ENCODE assay signal across 9 mouse cellular contexts in the genomic region with DNA sequence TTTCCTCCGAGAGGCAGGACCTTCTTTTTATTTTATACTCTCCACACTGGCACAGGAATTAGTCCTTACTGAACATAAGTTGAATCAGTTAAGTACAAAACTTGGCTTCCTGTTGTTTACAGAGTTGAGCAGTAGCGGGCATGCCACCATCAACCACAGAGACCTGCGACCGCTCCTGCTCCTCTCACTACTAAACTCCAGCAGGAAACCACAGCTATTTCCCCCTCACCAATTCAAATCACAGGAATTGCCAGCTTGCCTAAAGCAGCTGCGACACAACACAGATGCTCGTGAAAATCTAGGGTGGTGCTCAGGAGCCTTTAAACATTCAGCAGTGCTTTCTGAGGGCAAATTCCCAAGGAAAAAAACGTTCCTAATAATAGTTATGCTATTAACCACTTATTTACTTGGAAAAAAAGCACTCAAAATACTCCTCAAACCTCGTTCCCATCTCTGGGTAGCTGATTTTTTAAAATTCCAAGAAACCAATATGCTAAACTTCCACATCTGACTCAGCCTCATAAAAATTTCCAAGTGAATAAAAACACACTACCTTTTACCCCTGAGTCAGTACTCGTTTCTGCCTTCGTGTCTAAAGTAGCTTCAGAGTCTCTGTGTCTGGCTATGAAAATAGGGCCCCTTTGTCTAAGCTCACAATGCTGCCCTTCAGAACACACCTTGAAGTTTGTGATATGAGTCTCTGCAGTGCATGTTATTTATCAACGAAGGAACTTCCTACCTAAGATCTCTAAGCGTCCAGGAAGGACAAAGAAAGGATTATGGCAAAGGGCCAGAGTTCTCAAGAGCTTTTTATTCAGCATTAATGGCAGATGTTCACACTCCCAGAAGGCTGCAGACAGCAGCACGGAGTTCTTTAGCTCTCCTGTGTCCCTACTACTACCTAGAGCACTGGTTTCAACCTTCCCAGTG. TPM values are rescaled to one million over a fixed set of nuclear protein-coding genes. Genes with fewer than 3 reads are reported as not detected.
A peak's percentile ranks its signal among the peaks of the same experiment; 100 is the strongest.
DNase-seq lines count a peak whose midpoint lies in the region; ATAC-seq and TF ChIP-seq lines count a peak whose summit lies in the region.
"Had no signal": no experiment of that assay in that cellular context is flagged by ENCODE, and none has a peak within 500 bp of the region (broad histone marks: within the 10 kb centered on the region; RNA-seq: fewer than 3 reads in every experiment).

No protein-coding gene starts in this region.

- no peak for ATAC-seq in heart, embryonic 14.5 days (ENCODE audit: insufficient number of reproducible peaks, insufficient read depth, low FRiP score, low read depth)
- ATAC-seq in CD4-positive, CD25-positive, alpha-beta regulatory T cell, adult 4 months, result peak; percentile 83
- peak; percentile 36; the same call in 1 of the 2 replicates for ATAC-seq in forebrain, embryonic 13.5 days
- peak; percentile 71 for ATAC-seq in megakaryocyte-erythroid progenitor cell, adult 5-6 weeks (replicated peaks; ENCODE audit: low FRiP score, low TSS enrichment, poor library complexity, severe bottlenecking)

- H3K27ac ChIP-seq in heart, embryonic 14.5 days (replicated peaks in 1 of 2; ENCODE audit: control insufficient read depth in 1 of 2, insufficient read depth in 1 of 2, low read depth in 2 of 2, low read length in 2 of 2), result peak overlapping the region; percentile 55 to 80
- no peak overlapping the region for H3K27ac ChIP-seq in forebrain, embryonic 13.5 days
- no peak overlapping the region for H3K27ac ChIP-seq in cerebellum, adult 2 months (ENCODE audit: insufficient read depth, low read length)
- H3K27ac ChIP-seq: hindbrain, embryonic 14.5 days had no signal

- TF ChIP-seq POLR2A in cerebellum, adult 2 months (IDR thresholded peaks at IDR 0.05; ENCODE audit: borderline replicate concordance, insufficient read depth, low read length), result no peak

- DNase-seq in heart, postnatal 36 days, result no peak
- DNase-seq in cerebellum, adult 2 months, result no peak
- DNase-seq in left cerebral cortex, postnatal 36 days (ENCODE audit: low spot score in 2 of 2), result no peak
- DNase-seq in urinary bladder, postnatal 10 days (ENCODE audit: low spot score), result no peak

- WGBS in heart, embryonic 14.5 days, result 22% methylated on average over 13 of the region's 13 CpGs
- WGBS in forebrain, embryonic 13.5 days, result 25% methylated on average over 13 of the region's 13 CpGs
- WGBS in cerebellum, adult 2 months, result 61% methylated on average over 13 of the region's 13 CpGs

- intact Hi-C loops in heart, postnatal 36 days (cut with DNase I), result no loop called here
- intact Hi-C loops in left cerebral cortex, postnatal 36 days (cut with DNase I), result no loop called here

- no peak overlapping the region for H3K4me3 ChIP-seq in heart, embryonic 14.5 days (ENCODE audit: control insufficient read depth in 1 of 2, insufficient read depth in 1 of 2, low read depth in 1 of 2, low read length in 2 of 2)
- H3K4me3 ChIP-seq in forebrain, embryonic 13.5 days, result no peak overlapping the region
- no peak overlapping the region for H3K4me3 ChIP-seq in cerebellum, adult 2 months (replicated peaks; ENCODE audit: insufficient read depth, low read depth, low read length)

- H3K4me2 ChIP-seq in heart, embryonic 14.5 days (ENCODE audit: low read length), result peak overlapping the region; percentile 47
- H3K4me2 ChIP-seq in forebrain, embryonic 13.5 days, result no peak overlapping the region
- H3K4me2 ChIP-seq: hindbrain, embryonic 14.5 days had no signal

- H3K9ac ChIP-seq in heart, embryonic 14.5 days (ENCODE audit: low read length), result peak overlapping the region; percentile 50
- H3K9ac ChIP-seq in forebrain, embryonic 13.5 days, result no peak overlapping the region
- H3K9ac ChIP-seq: hindbrain, embryonic 14.5 days had no signal

- H3K9me3 ChIP-seq in heart, embryonic 14.5 days (ENCODE audit: control insufficient read depth, low read length), result no peaks in the 10 kb centered on the region
- no peaks in the 10 kb centered on the region for H3K9me3 ChIP-seq in forebrain, embryonic 13.5 days (replicated peaks)

- no peaks in the 10 kb centered on the region for H3K27me3 ChIP-seq in heart, embryonic 14.5 days (ENCODE audit: control insufficient read depth, insufficient read depth, low read length)
- H3K27me3 ChIP-seq in forebrain, embryonic 13.5 days, result no peaks in the 10 kb centered on the region
- H3K27me3 ChIP-seq in cerebellum, adult 2 months (ENCODE audit: control insufficient read depth, insufficient read depth, low read length), result no peaks in the 10 kb centered on the region

- TF ChIP-seq CTCF in cerebellum, adult 2 months (IDR thresholded peaks at IDR 0.05; ENCODE audit: borderline replicate concordance, insufficient read depth, low read depth, low read length), result no peak

- H3K36me3 ChIP-seq in heart, embryonic 14.5 days (ENCODE audit: control insufficient read depth, insufficient read depth, low read length), result no peaks in the 10 kb centered on the region
- no peaks in the 10 kb centered on the region for H3K36me3 ChIP-seq in forebrain, embryonic 13.5 days (ENCODE audit: poor library complexity, severe bottlenecking)

- H3K4me1 ChIP-seq in heart, embryonic 14.5 days (ENCODE audit: control insufficient read depth in 2 of 2, insufficient read depth in 2 of 2, low read length in 2 of 2), result peaks cover 10 to 33% of the 10 kb centered on the region in 2 experiments
- peaks cover 18% of the 10 kb centered on the region for H3K4me1 ChIP-seq in forebrain, embryonic 13.5 days
- no peaks in the 10 kb centered on the region; the same call in 1 of the 2 replicates for H3K4me1 ChIP-seq in cerebellum, adult 2 months (ENCODE audit: control insufficient read depth, insufficient read depth, low read length)

RNA-seq across cellular contexts. Expression of gene Gprin3, which starts 13.4 kb away (rescaled TPM):
- polyA plus RNA-seq in heart, embryonic 14.5 days (2014; fragmentation: Nextera tagmentation; extraction: Ambion mirVana), result 6.4 and 7.3 TPM in 2 replicates
- under 1 TPM; 0.24 to 0.47 TPM for total RNA-seq in heart, postnatal 36 days (2021)
- 10 to 100 TPM; 14.3 to 22.5 TPM for polyA plus RNA-seq in CD4-positive, CD25-positive, alpha-beta regulatory T cell, adult 4 months (2017; shearing (Covaris generic))
- 0.83 and 1.1 TPM in 2 replicates for polyA plus RNA-seq in forebrain, embryonic 13.5 days (2015; fragmentation: Nextera tagmentation; extraction: Ambion mirVana)
- 0.20 and 0.55 TPM in 2 replicates for total RNA-seq in megakaryocyte-erythroid progenitor cell, adult 5-6 weeks (2014; fragmentation: Nextera tagmentation)
- 0.30 and 0.33 TPM in 2 replicates for total RNA-seq in megakaryocyte-erythroid progenitor cell, adult 5-6 weeks (2017)
- 1.8 and 2.5 TPM in 2 replicates for polyA plus RNA-seq in cerebellum, adult 2 months (2012; rRNA removed)
- 10 to 100 TPM; 11.1 to 13.8 TPM for total RNA-seq in left cerebral cortex, postnatal 36 days (2021)

Comparison
In these comparisons a context has a peak if more than half of its experiments do, and no peak if none do; other contexts are left out.
1. H3K27ac ChIP-seq: peak in heart, embryonic 14.5 days (2 of 2); none in forebrain, embryonic 13.5 days (single experiment) and cerebellum, adult 2 months (single experiment).